Mouse (Mus musculus) spleen, embryonic (tissue): ENCODE results near the gene Rbm24.

Experiments used
- CTCF ChIA-PET: fragments of 350-600 bp; sonication (Branson Sonifier 250); formaldehyde crosslinking; loops from one replicate; lab custom pipeline; 2022; lab: Charles Lee

Rbm24 gene

GRCm38 (mm10) chr13:46433880-46434560 lies 15.8 kb downstream of the Rbm24 start:
- CTCF ChIA-PET = interaction anchor here (0.8 kb wide), 1 partner anchor 13 kb away, joined by 10 read pairs; no protein-coding TSS in a partner anchor

DNA sequence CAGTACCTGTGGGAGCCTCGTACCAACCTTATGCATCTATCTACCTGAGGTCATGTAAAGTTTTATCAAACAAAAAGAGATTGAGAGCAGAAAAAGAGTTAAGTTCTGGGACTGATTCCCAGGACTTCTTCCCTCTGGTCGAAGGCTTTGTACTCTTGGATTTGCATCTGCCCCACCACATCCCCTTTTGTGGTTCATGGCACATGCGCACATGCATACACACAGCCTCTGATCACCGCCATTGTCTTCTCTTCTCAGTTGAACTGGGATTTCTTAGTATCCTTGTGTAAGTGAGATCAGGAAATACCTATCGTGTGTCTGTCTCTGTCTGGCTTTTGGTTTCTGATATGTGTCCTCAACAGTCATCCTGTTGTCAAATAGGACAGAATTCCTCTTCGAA lies 20.7 kb downstream of the Rbm24 start:
- CTCF ChIA-PET = no interaction called here

DNA sequence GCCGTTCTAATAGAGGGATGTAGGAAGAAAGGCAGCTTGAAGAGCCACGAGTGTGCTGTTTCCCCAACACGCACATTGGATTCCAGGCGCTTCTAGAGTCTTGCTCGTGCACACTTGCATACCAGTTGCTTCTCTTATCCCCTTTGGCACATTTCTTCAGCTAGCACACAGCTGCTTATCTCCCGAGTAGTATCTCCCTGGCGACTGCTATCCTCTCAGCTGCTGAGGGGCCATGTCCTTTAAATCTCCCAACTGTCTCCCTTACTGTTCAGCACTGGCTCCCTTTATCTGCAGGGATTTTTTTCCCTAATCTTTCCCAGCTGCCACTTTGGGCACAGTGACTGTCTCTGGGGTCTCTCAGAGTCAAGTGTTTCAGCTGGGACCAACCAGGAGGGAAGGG lies 25.8 kb downstream of the Rbm24 start:
- CTCF ChIA-PET = no interaction called here

DNA sequence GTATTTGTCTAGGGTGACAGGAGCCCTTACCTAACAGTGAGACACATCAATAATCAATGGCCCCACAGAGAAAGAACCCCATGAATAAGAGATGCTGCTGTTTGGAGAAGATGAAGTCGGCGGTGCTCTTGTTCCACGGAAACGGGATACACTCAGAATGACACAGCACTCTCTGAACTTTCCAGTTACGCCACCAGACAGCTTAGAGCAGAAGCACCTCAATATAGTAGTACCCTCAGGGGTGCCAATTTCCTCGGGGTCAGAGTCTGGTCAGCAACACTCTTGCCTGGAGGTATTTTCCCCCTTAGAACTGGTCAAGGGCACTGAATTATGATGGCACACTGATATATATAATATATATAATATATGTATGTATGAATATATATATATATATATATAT lies 27.8 kb downstream of the Rbm24 start:
- CTCF ChIA-PET = no interaction called here

DNA sequence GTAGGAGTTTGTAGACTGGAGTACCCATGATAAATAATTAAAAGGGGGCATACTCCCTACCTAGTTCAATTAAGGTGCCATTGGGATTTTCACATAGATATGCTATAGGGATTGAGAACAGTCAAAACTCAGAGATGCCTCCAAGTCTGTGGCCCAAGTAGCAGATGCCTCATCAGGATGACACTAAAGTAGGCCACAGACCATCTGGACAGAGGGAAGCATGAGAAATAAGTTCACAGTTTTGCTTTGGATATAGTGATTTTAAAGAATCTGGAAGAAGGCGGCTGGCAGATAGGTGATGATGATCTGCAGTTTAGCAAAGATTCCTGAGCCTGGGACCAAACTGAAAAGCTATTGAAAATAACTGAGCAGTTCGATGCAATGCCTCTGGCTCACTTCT lies 30.0 kb downstream of the Rbm24 start:
- CTCF ChIA-PET = no interaction called here

GRCm38 (mm10) chr13:46449955-46450354 lies 31.7 kb downstream of the Rbm24 start:
- CTCF ChIA-PET = no interaction called here

DNA sequence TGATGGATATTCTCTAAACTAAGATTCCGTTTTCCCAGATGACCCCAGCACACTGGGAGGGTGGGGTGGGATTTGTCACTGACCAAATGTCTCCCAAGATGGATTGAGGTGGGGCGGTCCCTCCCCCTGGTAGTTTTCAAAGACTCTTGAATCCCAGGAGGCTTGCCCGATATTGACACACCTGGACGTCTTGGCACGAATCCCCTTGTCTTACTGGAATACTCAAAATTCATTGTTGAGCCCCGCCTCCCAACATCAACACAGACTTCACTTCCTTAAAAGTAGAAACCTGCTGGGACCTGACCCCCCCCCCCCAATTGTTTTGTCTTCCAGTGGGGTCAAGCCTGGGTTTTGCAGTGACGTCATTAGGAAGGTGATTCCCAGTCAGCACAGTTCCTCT lies 32.4 kb downstream of the Rbm24 start:
- CTCF ChIA-PET = no interaction called here

DNA sequence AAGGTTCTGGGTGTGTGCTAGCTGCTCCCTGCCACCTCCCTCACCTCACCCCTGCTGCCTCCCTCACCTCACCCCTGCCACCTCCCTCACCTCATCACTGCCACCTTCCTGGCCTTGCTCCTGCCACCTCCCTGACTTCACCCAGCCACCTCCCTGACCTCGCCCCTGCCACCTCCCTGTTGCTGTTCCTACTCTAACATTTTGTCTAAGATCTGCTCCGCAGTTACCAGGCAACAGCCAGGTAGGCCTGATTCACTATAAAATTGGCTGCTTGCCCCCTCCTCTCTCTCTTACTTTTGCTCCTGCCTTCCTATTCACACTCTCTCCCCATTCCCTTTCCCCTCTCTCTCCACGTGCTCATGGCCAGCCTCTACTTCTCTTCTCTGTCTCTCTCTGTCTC lies 33.3 kb downstream of the Rbm24 start:
- CTCF ChIA-PET = no interaction called here

DNA sequence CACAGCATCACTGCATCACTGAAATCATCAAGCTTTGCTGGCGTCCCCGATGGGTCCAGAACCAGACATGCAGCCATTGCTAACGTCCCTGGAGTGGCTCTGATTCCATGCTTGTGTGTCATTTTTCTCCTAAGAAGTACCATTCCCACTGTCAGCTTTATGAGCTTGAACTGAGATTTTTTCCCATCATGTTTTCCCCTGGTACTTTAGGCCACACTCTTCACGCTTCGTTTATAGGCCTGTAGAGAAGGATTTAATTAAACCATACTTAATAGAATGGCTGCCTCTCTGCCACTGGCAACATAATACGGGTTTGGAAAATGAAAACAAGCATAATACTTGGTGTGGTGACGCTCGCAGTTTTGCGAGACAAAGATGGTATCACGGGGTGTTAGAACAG lies 41.3 kb downstream of the Rbm24 start:
- CTCF ChIA-PET = no interaction called here

- CTCF ChIA-PET = interaction anchor here (0.6 kb wide), 1 partner anchor 189 kb away, joined by 5 read pairs; no protein-coding TSS in a partner anchor
Measured at GRCm38 (mm10) chr13:46462280-46462679, 44.0 kb downstream of the Rbm24 start.

DNA sequence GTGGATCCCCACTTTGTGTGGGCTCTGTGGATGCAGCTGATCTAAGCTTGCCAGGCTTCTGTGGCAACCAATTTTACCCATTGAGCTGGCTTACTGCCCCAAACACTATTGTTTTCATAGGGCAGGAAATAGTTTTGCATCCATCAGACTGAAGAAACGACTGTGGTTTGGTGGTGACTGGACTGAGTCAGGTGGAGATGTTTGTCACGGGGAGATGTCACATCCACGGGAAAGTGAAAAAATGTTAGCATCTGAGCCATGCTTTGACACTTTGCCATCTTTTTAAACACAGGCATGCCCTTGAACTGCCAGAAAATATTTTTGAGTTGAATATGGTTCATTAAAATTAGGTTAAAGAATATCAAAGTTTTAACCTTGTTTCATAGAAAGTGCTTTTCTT lies 45.5 kb downstream of the Rbm24 start:
- CTCF ChIA-PET = no interaction called here

- CTCF ChIA-PET = no interaction called here
Measured at GRCm38 (mm10) chr13:46468251-46468650, 50.0 kb downstream of the Rbm24 start.

- CTCF ChIA-PET = interaction anchor here (0.6 kb wide), 1 partner anchor 533 kb away, joined by 4 read pairs; no protein-coding TSS in a partner anchor
Measured at GRCm38 (mm10) chr13:46469536-46469935, 51.3 kb downstream of the Rbm24 start.
